Mouse (Mus musculus): ENCODE measurements at regions not wholly inside any gene's neighbourhood (a gene's known extent, or its start where the extent isn't known, plus 50 kb on each side); places are given as distances from the start of the nearest gene placed in this dataset.
A peak's percentile ranks its signal among the peaks of the same experiment; 100 is the strongest.
"Not testable (repeated sequence)": the region's sequence is repeated elsewhere in the genome, so short reads cannot be mapped to it uniquely, and the experiment has no call there.

- no peak for ATAC-seq (replicated peaks in 1 of 2; ENCODE audit: insufficient read depth in 1 of 2, low FRiP score in 2 of 2, low TSS enrichment in 1 of 2, low read depth in 1 of 2, poor library complexity in 2 of 2, severe bottlenecking in 2 of 2)
Measured at GRCm38 (mm10) chr12:15536852-15537368, 279.8 kb downstream of the Trib2 start.

- ATAC-seq (replicated peaks in 1 of 2; ENCODE audit: insufficient read depth in 1 of 2, low FRiP score in 2 of 2, low TSS enrichment in 1 of 2, low read depth in 1 of 2, poor library complexity in 2 of 2, severe bottlenecking in 2 of 2): no peak
Measured at GRCm38 (mm10) chr12:15536247-15536646, 280.5 kb downstream of the Trib2 start.

GRCm38 (mm10) chr12:15535822-15536221, 280.9 kb downstream of the Trib2 start:
- ATAC-seq (replicated peaks in 1 of 2; ENCODE audit: insufficient read depth in 1 of 2, low FRiP score in 2 of 2, low TSS enrichment in 1 of 2, low read depth in 1 of 2, poor library complexity in 2 of 2, severe bottlenecking in 2 of 2): peak; percentile 69 to 81

GRCm38 (mm10) chr12:15520783-15521407, 295.8 kb downstream of the Trib2 start:
- ATAC-seq (replicated peaks in 1 of 2; ENCODE audit: insufficient read depth in 1 of 2, low FRiP score in 2 of 2, low TSS enrichment in 1 of 2, low read depth in 1 of 2, poor library complexity in 2 of 2, severe bottlenecking in 2 of 2): no peak

- no peak for ATAC-seq (replicated peaks in 1 of 2; ENCODE audit: insufficient read depth in 1 of 2, low FRiP score in 2 of 2, low TSS enrichment in 1 of 2, low read depth in 1 of 2, poor library complexity in 2 of 2, severe bottlenecking in 2 of 2)
Measured at GRCm38 (mm10) chr12:15511994-15512393, 304.7 kb downstream of the Trib2 start.

GRCm38 (mm10) chr12:15507576-15507975, 309.1 kb downstream of the Trib2 start:
- ATAC-seq (replicated peaks in 1 of 2; ENCODE audit: insufficient read depth in 1 of 2, low FRiP score in 2 of 2, low TSS enrichment in 1 of 2, low read depth in 1 of 2, poor library complexity in 2 of 2, severe bottlenecking in 2 of 2): no peak

GRCm38 (mm10) chr12:15493640-15494039, 323.1 kb downstream of the Trib2 start:
- no peak for ATAC-seq (replicated peaks in 1 of 2; ENCODE audit: insufficient read depth in 1 of 2, low FRiP score in 2 of 2, low TSS enrichment in 1 of 2, low read depth in 1 of 2, poor library complexity in 2 of 2, severe bottlenecking in 2 of 2)

- no peak for ATAC-seq (replicated peaks in 1 of 2; ENCODE audit: insufficient read depth in 1 of 2, low FRiP score in 2 of 2, low TSS enrichment in 1 of 2, low read depth in 1 of 2, poor library complexity in 2 of 2, severe bottlenecking in 2 of 2)
Measured at GRCm38 (mm10) chr12:15472741-15473140, 344.0 kb downstream of the Trib2 start.

- no peak for ATAC-seq (replicated peaks in 1 of 2; ENCODE audit: insufficient read depth in 1 of 2, low FRiP score in 2 of 2, low TSS enrichment in 1 of 2, low read depth in 1 of 2, poor library complexity in 2 of 2, severe bottlenecking in 2 of 2)
Measured at GRCm38 (mm10) chr12:15459429-15459828, 357.3 kb downstream of the Trib2 start.

GRCm38 (mm10) chr12:15456369-15456768, 360.4 kb downstream of the Trib2 start:
- ATAC-seq (replicated peaks in 1 of 2; ENCODE audit: insufficient read depth in 1 of 2, low FRiP score in 2 of 2, low TSS enrichment in 1 of 2, low read depth in 1 of 2, poor library complexity in 2 of 2, severe bottlenecking in 2 of 2): not testable (repeated sequence)

- ATAC-seq (replicated peaks in 1 of 2; ENCODE audit: insufficient read depth in 1 of 2, low FRiP score in 2 of 2, low TSS enrichment in 1 of 2, low read depth in 1 of 2, poor library complexity in 2 of 2, severe bottlenecking in 2 of 2): no peak
Measured at GRCm38 (mm10) chr12:15455744-15456143, 361.0 kb downstream of the Trib2 start.

GRCm38 (mm10) chr12:15449484-15449883, 367.2 kb downstream of the Trib2 start:
- no peak for ATAC-seq (replicated peaks in 1 of 2; ENCODE audit: insufficient read depth in 1 of 2, low FRiP score in 2 of 2, low TSS enrichment in 1 of 2, low read depth in 1 of 2, poor library complexity in 2 of 2, severe bottlenecking in 2 of 2)

GRCm38 (mm10) chr12:15416180-15416766, 400.4 kb downstream of the Trib2 start:
- ATAC-seq (replicated peaks in 1 of 2; ENCODE audit: insufficient read depth in 1 of 2, low FRiP score in 2 of 2, low TSS enrichment in 1 of 2, low read depth in 1 of 2, poor library complexity in 2 of 2, severe bottlenecking in 2 of 2): no peak

GRCm38 (mm10) chr12:15410419-15410818, 406.3 kb downstream of the Trib2 start:
- no peak for ATAC-seq (replicated peaks in 1 of 2; ENCODE audit: insufficient read depth in 1 of 2, low FRiP score in 2 of 2, low TSS enrichment in 1 of 2, low read depth in 1 of 2, poor library complexity in 2 of 2, severe bottlenecking in 2 of 2)

- not testable (repeated sequence) for ATAC-seq (replicated peaks in 1 of 2; ENCODE audit: insufficient read depth in 1 of 2, low FRiP score in 2 of 2, low TSS enrichment in 1 of 2, low read depth in 1 of 2, poor library complexity in 2 of 2, severe bottlenecking in 2 of 2)
Measured at GRCm38 (mm10) chr12:15407577-15407976, 409.1 kb downstream of the Trib2 start.

- ATAC-seq (replicated peaks in 1 of 2; ENCODE audit: insufficient read depth in 1 of 2, low FRiP score in 2 of 2, low TSS enrichment in 1 of 2, low read depth in 1 of 2, poor library complexity in 2 of 2, severe bottlenecking in 2 of 2): no peak
Measured at GRCm38 (mm10) chr12:15392641-15393040, 424.1 kb downstream of the Trib2 start.

GRCm38 (mm10) chr12:15388574-15388973, 428.1 kb downstream of the Trib2 start:
- ATAC-seq (replicated peaks in 1 of 2; ENCODE audit: insufficient read depth in 1 of 2, low FRiP score in 2 of 2, low TSS enrichment in 1 of 2, low read depth in 1 of 2, poor library complexity in 2 of 2, severe bottlenecking in 2 of 2): no peak

GRCm38 (mm10) chr12:15357808-15358207, 458.9 kb downstream of the Trib2 start:
- no peak for ATAC-seq (replicated peaks in 1 of 2; ENCODE audit: insufficient read depth in 1 of 2, low FRiP score in 2 of 2, low TSS enrichment in 1 of 2, low read depth in 1 of 2, poor library complexity in 2 of 2, severe bottlenecking in 2 of 2)

Measured in hematopoietic stem cell, adult 5-6 weeks (primary cell).